Mouse (Mus musculus) A20 (cell line): ENCODE results near the gene Bicc1.

ENCODE experiments used
- DNase-seq: peaks from one replicate; pipeline ENCODE4 v3.0.0-alpha.2; 2011; ENCODE audit warnings: low read depth, low spot score

The Bicc1 gene

GRCm38 (mm10) chr10:71159676-71160235, at the start of gene Bicc1:
TSS of gene Bicc1 (minus strand) at chr10:71159700.
- DNase-seq = no peak

DNA sequence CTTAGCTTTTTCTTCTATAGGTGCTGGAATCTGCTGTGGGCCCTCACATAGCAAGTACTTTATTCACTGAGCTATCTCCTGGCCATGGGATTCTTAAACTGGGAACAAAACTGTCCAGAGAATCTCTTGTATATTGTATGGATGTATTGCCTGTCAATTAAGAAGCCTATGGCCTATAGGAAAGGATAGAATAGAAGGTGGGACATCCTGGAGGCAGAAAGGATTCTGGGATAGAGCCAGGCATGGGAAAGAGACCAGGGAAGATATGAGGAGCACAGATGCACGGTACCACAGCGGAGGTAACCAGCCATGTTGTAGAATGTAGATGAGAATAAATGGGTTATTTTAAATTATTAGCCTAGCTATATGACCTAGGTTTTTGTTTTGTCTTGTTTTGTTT, 42.0 kb upstream of the Bicc1 start:
- DNase-seq = no peak

- no peak for DNase-seq
Measured at GRCm38 (mm10) chr10:71200964-71201363, 41.5 kb upstream of the Bicc1 start.

GRCm38 (mm10) chr10:71198676-71199075, 39.2 kb upstream of the Bicc1 start:
- DNase-seq = no peak

DNA sequence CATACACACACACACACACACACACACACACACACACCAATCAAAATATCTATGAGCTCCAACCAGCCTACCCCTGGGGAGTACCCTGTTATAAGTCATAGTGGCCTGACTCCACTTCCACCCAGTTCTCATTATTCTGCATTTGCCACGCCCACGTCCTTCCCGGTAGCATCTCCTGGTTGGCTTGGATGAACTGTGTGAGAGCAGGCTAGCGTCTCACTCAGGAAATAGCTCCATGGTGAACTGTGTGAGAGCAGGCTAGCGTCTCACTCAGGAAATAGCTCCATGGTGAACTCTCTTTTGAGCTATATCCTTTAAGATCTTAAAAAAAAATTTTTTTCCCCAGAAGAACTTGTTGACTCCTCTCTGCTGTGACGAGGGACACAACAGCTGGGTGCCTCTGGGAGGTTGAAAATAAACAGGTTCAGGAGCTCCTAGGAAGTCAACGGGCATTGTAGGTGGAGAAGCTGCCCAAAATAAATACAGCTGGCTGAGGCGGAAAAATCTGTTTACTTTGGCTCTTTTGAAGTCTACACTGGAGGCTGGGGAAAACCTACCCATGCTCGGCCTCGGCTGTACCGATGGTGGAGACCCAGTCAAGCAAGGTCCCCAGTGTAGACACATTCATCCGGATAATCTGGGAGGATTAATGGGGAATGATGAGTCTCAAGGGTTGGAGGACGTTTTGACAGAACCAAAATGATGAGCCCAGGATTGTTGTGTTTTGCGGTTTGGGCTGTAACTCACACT, 37.7 kb upstream of the Bicc1 start:
- DNase-seq = no peak

GRCm38 (mm10) chr10:71195501-71195900, 36.0 kb upstream of the Bicc1 start:
- DNase-seq = no peak

- DNase-seq = no peak
Measured at GRCm38 (mm10) chr10:71194713-71195112, 35.2 kb upstream of the Bicc1 start.

GRCm38 (mm10) chr10:71193319-71193718, 33.8 kb upstream of the Bicc1 start:
- no peak for DNase-seq

- DNase-seq = no peak
Measured at GRCm38 (mm10) chr10:71192886-71193285, 33.4 kb upstream of the Bicc1 start.

- DNase-seq = no peak
Measured at GRCm38 (mm10) chr10:71188681-71189080, 29.2 kb upstream of the Bicc1 start.

GRCm38 (mm10) chr10:71185059-71185458, 25.6 kb upstream of the Bicc1 start:
- DNase-seq = no peak

- DNase-seq = no peak
Measured at GRCm38 (mm10) chr10:71183339-71184031, 24.0 kb upstream of the Bicc1 start.

DNA sequence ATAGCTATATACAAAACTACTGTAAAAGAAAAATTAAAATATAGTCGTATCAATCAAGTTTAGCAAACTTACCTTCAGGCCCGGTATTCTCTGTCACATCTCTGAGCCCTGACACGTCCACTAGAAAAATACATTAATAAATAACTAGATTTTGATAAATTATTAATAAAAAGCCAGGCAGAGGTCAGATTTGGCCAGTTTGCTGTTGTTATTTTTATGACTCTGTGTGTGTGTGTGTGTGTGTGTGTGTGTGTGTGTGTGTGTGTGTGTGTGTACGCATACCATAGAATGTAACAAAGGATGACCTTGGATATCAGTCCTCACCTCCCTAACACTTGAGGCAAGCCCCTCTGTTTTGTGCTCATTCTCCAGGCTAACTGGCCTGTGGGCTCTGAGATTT, 22.4 kb upstream of the Bicc1 start:
- no peak for DNase-seq

GRCm38 (mm10) chr10:71181091-71181490, 21.6 kb upstream of the Bicc1 start:
- no peak for DNase-seq

DNA sequence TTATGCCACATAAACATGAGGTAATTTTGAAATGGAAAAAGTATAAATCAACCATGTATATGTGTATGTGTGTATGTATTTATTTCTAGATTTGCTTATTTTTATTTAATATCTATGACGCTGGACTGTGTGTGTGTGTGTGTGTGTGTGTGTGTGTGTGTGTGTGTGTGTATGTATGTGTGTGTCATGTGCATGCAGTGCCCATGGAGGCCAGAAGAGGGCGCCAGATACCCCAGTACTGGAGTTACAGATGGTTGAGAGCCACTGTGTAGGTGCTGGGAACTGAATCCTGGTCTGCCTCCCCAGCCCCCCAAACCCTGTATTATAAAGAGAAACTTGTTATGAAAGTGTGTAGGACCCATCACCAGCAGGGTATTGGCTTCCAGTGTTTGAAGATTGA, 20.6 kb upstream of the Bicc1 start:
- DNase-seq = no peak

DNA sequence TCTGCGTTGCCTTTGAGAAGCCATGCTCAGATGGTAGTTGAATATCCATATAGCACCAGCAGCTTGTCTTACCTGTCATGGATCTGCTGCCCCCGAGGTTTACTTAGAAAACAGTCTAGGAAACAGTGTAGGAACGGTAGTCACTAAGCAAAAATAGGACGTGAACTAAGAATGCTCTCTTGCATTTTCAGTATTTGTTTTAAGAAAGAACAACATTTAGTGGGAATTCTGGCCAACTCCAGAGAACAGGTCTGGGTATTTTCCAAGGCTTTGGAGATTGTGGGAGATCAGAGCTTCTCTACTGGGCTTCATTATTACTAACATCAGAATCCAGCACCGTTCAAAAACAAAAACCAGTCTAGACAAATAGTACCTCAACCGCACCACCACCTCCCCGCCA, 17.7 kb upstream of the Bicc1 start:
- DNase-seq = no peak

DNA sequence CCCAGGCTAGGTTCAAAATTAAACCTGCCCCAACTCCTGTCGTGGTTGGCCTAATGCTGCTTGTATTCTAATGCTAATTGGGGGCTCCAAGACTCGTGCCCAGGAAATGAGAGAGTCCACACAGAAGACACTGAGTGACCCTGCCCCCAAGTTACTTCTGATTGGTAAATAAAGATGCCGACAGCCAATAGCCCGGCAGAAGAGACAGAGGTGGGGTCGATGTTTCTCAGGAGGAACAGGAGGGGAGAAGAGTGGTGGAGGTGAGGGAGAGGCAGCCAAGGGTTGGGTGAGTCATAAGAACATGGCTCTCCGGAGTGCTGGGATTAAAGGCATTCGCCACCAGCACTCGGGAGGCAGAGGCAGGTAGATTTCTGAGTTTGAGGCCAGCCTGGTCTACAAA, 16.8 kb upstream of the Bicc1 start:
- DNase-seq = no peak

DNA sequence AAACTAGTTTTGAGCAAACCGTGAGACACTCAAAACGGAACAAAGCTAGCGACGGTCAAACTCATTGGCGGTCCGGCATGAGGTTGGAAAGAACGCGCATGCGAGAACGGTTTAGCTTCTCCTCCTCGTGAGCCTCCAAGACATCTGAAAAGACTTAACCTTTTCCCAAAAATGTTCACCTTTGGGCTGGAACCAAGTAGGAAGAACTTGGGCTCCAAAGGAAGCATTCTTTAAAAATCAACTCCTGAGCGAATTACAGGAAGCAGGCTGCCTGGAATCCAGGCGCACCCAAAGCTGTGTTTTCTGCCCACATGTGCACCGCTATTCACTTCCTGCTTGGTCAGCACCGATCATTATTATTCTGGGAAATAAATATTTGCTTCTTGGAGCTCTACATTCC, 15.8 kb upstream of the Bicc1 start:
- DNase-seq = no peak

DNA sequence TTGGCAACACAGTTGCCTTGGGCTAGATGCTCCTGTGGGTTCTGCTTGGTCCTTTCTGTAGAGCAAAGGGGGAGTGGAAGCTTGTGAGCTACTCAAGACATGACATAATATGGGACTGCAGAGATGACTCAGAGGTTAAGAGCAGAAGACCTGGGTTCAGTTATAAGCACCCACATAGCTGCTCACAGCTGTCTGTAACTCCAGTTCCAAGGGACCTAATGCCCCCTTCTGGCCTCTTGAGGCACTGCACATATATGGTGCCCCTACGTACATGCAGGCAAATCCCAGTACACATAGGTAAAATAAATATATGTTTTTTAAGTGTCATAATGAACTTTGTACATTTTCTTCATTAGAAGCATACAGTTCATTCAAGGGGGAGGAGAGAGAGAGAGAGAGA, 11.9 kb upstream of the Bicc1 start:
- DNase-seq = no peak

DNA sequence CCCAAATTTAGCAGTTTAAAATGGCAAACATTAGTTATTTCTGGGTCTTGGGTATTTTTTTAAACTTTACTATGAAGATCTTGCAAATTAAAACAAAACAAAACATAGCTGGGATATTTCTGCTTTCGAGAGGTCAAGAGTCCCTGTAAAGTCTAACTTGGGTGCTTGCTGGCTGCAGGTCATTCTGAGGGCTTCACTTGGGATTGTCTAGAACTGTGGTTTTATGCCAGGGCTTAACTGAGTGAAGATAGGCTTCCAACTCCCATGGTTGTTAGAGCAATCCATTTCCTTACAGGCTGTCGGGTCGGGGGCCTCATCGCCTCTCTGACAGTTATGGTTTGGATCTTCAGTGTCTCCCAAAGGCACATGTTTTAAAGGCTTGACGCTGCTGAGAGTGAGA, 11.3 kb upstream of the Bicc1 start:
- DNase-seq = no peak

DNA sequence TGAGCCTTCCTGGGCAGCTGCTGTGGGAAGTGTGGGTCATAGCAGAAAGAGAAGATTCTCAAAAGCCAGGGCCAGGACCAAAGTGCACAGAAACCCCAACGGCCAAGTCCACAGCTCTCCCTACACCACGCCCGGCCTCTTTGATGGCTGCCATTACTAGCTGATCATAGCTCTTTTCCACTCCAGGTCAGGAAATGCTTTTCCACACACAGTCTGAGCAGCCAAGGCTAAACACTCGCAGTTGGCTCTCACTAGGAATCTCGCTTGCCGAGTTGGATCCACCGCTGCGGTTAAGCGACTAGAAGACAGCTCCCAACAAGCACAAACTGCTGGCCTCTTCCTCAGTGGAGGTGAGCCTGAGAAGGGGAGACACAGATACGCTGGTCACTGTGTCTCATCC, 10.3 kb upstream of the Bicc1 start:
- DNase-seq = no peak

DNA sequence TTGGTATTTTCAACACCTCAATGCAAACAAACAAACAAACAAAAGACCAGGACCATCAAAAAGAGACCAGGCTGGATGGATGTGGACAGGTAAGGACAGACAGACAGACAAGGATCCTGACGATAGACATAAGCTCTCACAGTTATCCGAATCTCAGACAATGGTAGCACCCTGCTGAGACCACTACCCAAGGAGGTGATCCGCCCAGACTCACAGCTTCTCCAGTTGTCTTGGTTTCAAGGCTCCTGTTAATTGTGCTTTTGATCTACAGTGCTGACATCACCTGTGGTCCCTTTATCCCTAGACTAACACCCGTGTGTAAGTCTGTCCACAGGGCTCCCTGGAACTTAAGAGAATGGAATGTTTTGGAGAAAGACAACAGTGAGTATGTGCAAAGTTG, 9.7 kb upstream of the Bicc1 start:
- DNase-seq = no peak

DNA sequence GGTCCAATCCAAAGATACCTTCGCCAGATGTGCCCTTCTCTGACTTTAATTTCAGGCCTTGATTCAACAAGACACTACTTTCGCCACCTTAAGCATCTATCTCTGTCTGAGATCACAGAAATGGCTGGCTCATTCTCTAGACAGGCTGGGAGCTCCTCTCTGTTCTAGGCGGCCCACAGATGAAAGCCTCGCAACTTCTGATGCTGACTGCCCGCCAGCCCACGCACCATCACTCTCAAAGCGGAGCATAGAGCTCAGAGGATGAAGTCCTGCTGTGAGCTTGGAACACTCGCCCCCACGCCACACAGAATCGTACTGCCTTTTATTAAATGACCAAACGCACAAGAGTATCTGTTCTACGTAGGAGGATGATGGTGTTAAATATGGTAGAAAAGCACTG, 949 bp upstream of the Bicc1 start:
- DNase-seq = no peak
